Mouse (Mus musculus) megakaryocyte, embryonic 14.5 days (primary cell): Measurements from ENCODE around the gene Upf2. TPM values are rescaled to one million over a fixed set of nuclear protein-coding genes. Genes with fewer than 3 reads are reported as not detected.

Experiments used
- H3K27me3 ChIP-seq: replicated peaks from 2 replicates; pipeline ENCODE3; 2012; ENCODE audit warnings: inconsistent platforms
- H3K36me3 ChIP-seq: replicated peaks from 2 replicates; pipeline ENCODE3; 2012; ENCODE audit warnings: low read length, inconsistent platforms, mixed read lengths
- H3K4me1 ChIP-seq: 2 replicates; pipeline ENCODE4 v1.6.1; 2012; ENCODE audit warnings: inconsistent platforms
- H3K4me3 ChIP-seq: replicated peaks from 2 replicates; pipeline ENCODE3; 2012; ENCODE audit warnings: moderate library complexity, mild to moderate bottlenecking, inconsistent platforms
- H3K9me3 ChIP-seq: 2 replicates; pipeline ENCODE4 v1.6.1; 2012; ENCODE audit warnings: inconsistent platforms
- FLI1 ChIP-seq: IDR thresholded peaks from 2 replicates; pipeline ENCODE4 v1.6.1; 2012; ENCODE audit warnings: low read length, inconsistent platforms, mixed read lengths
- GATA1 ChIP-seq: IDR thresholded peaks from 3 replicates; pipeline ENCODE4 v1.6.1; 2012; ENCODE audit warnings: mixed read lengths, low read length, inconsistent platforms, borderline replicate concordance
- polyA plus RNA-seq: library from polyadenylated mRNA; stranded (reverse); fragments of >175 nt; gene quantifications from 2 replicates; pipeline ENCODE4 v1.2.3, GENCODE M21; 2012; ENCODE audit warnings: low replicate concordance; ENCODE audit not compliant: insufficient read depth

The Upf2 gene
- polyA plus RNA-seq, 1 experiment, result 2.7 TPM

GRCm38 (mm10) chr2:5931938-5932337 is 19.3 kb upstream of the Upf2 start:
- Histone ChIP-seq H3K4me1 (peaks cover 8% of the 10 kb centered on the region), H3K27me3 (peaks cover 7% of the 10 kb centered on the region), H3K36me3 (no peaks in the 10 kb centered on the region), H3K9me3 (no peaks in the 10 kb centered on the region), H3K4me3 (no peak overlapping the region)
- TF ChIP-seq GATA1, result no peak
- TF ChIP-seq FLI1, result no peak

GRCm38 (mm10) chr2:5934936-5935335 is 16.3 kb upstream of the Upf2 start:
- peaks cover 4% of the 10 kb centered on the region for H3K27me3 ChIP-seq
- H3K36me3 ChIP-seq, result no peaks in the 10 kb centered on the region
- TF ChIP-seq GATA1, result no peak
- TF ChIP-seq FLI1, result no peak
- H3K4me3 ChIP-seq, result no peak overlapping the region
- H3K4me1 ChIP-seq, result no peaks in the 10 kb centered on the region; the same call in none of the 2 replicates
- no peaks in the 10 kb centered on the region for H3K9me3 ChIP-seq

- Histone ChIP-seq H3K9me3 (no peaks in the 10 kb centered on the region), H3K27me3 (peaks cover 2% of the 10 kb centered on the region), H3K4me3 (no peak overlapping the region), H3K4me1 (no peaks in the 10 kb centered on the region; the same call in 1 of the 2 replicates), H3K36me3 (no peaks in the 10 kb centered on the region)
- no peak for TF ChIP-seq FLI1
- no peak for TF ChIP-seq GATA1
Measured at GRCm38 (mm10) chr2:5936068-5936467, 15.2 kb upstream of the Upf2 start.

- no peak overlapping the region for H3K4me3 ChIP-seq
- H3K27me3 ChIP-seq, result peaks cover 4% of the 10 kb centered on the region
- no peaks in the 10 kb centered on the region for H3K36me3 ChIP-seq
- H3K9me3 ChIP-seq, result no peaks in the 10 kb centered on the region
- TF ChIP-seq FLI1, result no peak
- no peak for TF ChIP-seq GATA1
- H3K4me1 ChIP-seq, result no peaks in the 10 kb centered on the region; the same call in 1 of the 2 replicates
Measured at GRCm38 (mm10) chr2:5936550-5936949, 14.7 kb upstream of the Upf2 start.

GRCm38 (mm10) chr2:5939319-5939718 is 11.9 kb upstream of the Upf2 start:
- Histone ChIP-seq H3K4me1 (peaks cover 13% of the 10 kb centered on the region), H3K27me3 (peaks cover 7% of the 10 kb centered on the region), H3K9me3 (no peaks in the 10 kb centered on the region), H3K4me3 (no peak overlapping the region), H3K36me3 (no peaks in the 10 kb centered on the region)
- TF ChIP-seq FLI1 (no peak), GATA1 (no peak)

DNA sequence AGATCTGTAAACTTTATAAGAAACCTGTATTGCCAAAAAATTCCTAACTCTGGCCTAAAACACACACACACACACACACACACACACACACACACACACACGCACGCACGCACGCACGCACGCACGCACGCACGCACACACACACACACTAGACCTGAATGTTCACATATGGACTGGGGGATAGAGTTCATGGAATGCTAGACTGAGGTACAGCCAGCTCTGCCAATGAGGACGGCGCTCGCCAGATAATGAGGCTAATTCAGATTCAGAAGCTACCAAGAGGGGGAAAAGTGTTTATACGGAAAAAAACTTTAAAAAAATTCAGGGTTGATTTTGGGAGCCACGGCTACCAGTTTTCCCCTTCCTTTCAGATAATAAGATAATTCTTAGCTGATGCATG is 11.4 kb upstream of the Upf2 start:
- Histone ChIP-seq H3K4me1 (peaks cover 13% of the 10 kb centered on the region), H3K4me3 (no peak overlapping the region), H3K36me3 (no peaks in the 10 kb centered on the region), H3K9me3 (no peaks in the 10 kb centered on the region), H3K27me3 (peaks cover 7% of the 10 kb centered on the region)
- TF ChIP-seq FLI1 (no peak), GATA1 (no peak)

DNA sequence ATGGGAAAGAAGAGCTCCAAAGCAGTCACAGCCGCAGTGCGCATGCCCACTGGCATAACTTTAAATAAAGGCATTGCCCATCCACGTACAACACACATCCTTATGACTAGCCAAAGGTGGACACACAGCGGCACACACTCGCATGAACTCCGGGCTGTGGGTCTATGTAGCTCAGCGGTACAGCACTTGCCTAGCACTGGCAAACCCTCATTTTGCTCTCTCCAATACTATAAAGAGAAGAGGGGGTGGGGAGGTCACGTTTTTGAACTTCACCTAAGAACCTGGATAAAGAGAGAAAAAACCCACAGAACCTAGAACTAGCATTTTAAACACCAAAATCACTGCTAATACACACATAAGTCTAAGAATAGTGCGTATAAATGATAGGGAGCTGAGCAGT is 10.3 kb upstream of the Upf2 start:
- peaks cover 7% of the 10 kb centered on the region for H3K27me3 ChIP-seq
- no peaks in the 10 kb centered on the region for H3K36me3 ChIP-seq
- no peaks in the 10 kb centered on the region for H3K9me3 ChIP-seq
- H3K4me3 ChIP-seq, result no peak overlapping the region
- no peak for TF ChIP-seq FLI1
- no peak for TF ChIP-seq GATA1
- H3K4me1 ChIP-seq, result peaks cover 21% of the 10 kb centered on the region

DNA sequence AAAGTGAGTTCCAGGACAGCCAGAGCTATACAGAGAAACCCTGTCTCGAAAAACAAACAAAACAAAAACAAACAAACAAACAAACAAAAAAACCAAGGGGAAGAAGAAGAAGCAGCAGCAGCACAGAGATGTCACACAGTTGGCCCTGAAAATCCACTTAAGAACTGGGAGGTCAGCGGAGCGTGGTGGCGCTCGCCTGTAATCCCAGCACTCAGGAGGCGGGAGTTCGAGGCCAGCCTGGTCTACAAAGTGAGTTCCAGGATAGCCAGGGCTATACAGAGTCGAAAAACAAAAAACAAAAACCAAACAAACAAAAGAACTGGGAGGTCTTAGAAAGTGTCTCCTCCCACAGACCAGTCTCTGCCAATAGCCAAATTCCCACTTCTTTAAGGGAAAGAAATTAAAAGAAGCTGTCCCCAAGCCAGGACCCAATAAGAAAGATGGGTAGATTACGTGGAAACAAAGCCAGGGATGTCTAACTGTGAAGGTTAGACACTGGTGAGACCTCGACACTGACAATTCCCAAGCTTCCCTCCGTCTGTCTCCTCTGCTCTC is 9.3 kb upstream of the Upf2 start:
- Histone ChIP-seq H3K4me1 (peaks cover 28% of the 10 kb centered on the region), H3K27me3 (peaks cover 7% of the 10 kb centered on the region), H3K36me3 (no peaks in the 10 kb centered on the region), H3K9me3 (no peaks in the 10 kb centered on the region), H3K4me3 (peak overlapping the region; percentile 90)
- TF ChIP-seq GATA1 (no peak), FLI1 (no peak)

GRCm38 (mm10) chr2:5942416-5943032 is 8.7 kb upstream of the Upf2 start, which contains the start of gene Dhtkd1:
TSS of gene Dhtkd1 (minus strand) at chr2:5942792.
- Histone ChIP-seq H3K4me1 (peaks cover 28% of the 10 kb centered on the region), H3K36me3 (no peaks in the 10 kb centered on the region), H3K4me3 (peak within 1 kb of the TSS; percentile 90), H3K9me3 (no peaks in the 10 kb centered on the region), H3K27me3 (peaks cover 7% of the 10 kb centered on the region)
- TF ChIP-seq FLI1, result no peak
- TF ChIP-seq GATA1, result no peak

GRCm38 (mm10) chr2:5943071-5943470 is 8.2 kb upstream of the Upf2 start:
- Histone ChIP-seq H3K9me3 (no peaks in the 10 kb centered on the region), H3K27me3 (peaks cover 7% of the 10 kb centered on the region), H3K36me3 (no peaks in the 10 kb centered on the region), H3K4me1 (peaks cover 28% of the 10 kb centered on the region), H3K4me3 (no peak overlapping the region)
- TF ChIP-seq GATA1 (no peak), FLI1 (no peak)

DNA sequence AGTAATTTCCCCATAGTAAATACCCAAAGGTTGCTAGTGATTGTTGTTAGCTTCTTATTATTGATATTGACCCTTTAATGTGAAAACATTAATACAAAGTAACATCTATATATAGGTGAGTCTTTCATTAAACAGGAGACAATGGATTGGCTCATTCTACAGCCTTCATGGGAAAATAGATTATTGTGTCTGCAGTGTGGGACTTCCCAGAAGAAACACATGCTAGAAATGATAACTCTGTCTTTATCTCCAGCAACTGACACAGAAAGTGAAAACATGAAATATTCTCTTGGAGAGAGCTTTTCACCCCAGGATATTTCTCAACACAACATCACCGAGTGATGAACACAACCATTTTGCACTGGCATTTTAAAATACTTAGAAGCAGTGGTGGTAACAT is 5.6 kb upstream of the Upf2 start:
- Histone ChIP-seq H3K4me3 (no peak overlapping the region), H3K4me1 (peaks cover 32% of the 10 kb centered on the region), H3K36me3 (no peaks in the 10 kb centered on the region), H3K27me3 (peaks cover 7% of the 10 kb centered on the region), H3K9me3 (no peaks in the 10 kb centered on the region)
- TF ChIP-seq FLI1, result no peak
- TF ChIP-seq GATA1, result no peak
